Mouse (Mus musculus) ES-Bruce4 (cell line): Measurements from ENCODE around the gene Irx2. TPM values are rescaled to one million over a fixed set of nuclear protein-coding genes. Genes with fewer than 3 reads are reported as not detected.
A peak's percentile ranks its signal among the peaks of the same experiment; 100 is the strongest.

Experiments used
- H3K27ac ChIP-seq: 2 replicates; pipeline ENCODE4 v1.5.1; 2012; ENCODE audit warnings: low read length, inconsistent platforms; ENCODE audit not compliant: insufficient read depth
- H3K27me3 ChIP-seq: 2 replicates; pipeline ENCODE4 v1.6.1; 2012; ENCODE audit warnings: mild to moderate bottlenecking, low read length, inconsistent platforms; ENCODE audit not compliant: control insufficient read depth, poor library complexity, insufficient read depth, severe bottlenecking
- H3K36me3 ChIP-seq: 2 replicates; pipeline ENCODE4 v1.6.1; 2012; ENCODE audit warnings: inconsistent platforms, mild to moderate bottlenecking, low read length, moderate library complexity; ENCODE audit not compliant: control insufficient read depth, poor library complexity, insufficient read depth, severe bottlenecking
- H3K4me1 ChIP-seq: one replicate; pipeline ENCODE4 v1.8.1; 2011; ENCODE audit warnings: low read length; ENCODE audit not compliant: control insufficient read depth, insufficient read depth
- H3K4me3 ChIP-seq: 2 replicates; pipeline ENCODE4 v1.5.1; 2011; ENCODE audit warnings: low read depth, mild to moderate bottlenecking, low read length
- H3K9ac ChIP-seq: 2 replicates; pipeline ENCODE4 v1.6.1; 2012; ENCODE audit warnings: low read depth, mild to moderate bottlenecking, inconsistent platforms; ENCODE audit not compliant: poor library complexity, severe bottlenecking
- H3K9me3 ChIP-seq: replicated peaks from 2 replicates; pipeline ENCODE4 v1.6.1; 2012; ENCODE audit warnings: mild to moderate bottlenecking, low read length, inconsistent platforms; ENCODE audit not compliant: control insufficient read depth, poor library complexity, insufficient read depth, severe bottlenecking
- CTCF ChIP-seq: IDR thresholded peaks from one replicate; pipeline ENCODE4 v1.8.1; 2011; ENCODE audit warnings: low read depth, low read length
- EP300 ChIP-seq: IDR thresholded peaks from 2 replicates; pipeline ENCODE4 v1.6.1; 2011; ENCODE audit warnings: low read depth, low read length; ENCODE audit not compliant: insufficient read depth
- POLR2A ChIP-seq: IDR thresholded peaks from one replicate; pipeline ENCODE4 v1.8.1; 2011; ENCODE audit warnings: low read length; ENCODE audit not compliant: insufficient read depth
- polyA plus RNA-seq: library from polyadenylated mRNA; stranded (reverse); fragments of >200 nt; gene quantifications from 2 replicates; pipeline ENCODE4 v1.2.4, GENCODE M21; 2011; ENCODE audit warnings: low read depth; ENCODE audit not compliant: missing spikeins, insufficient read depth, insufficient read length

Gene Irx2
- 7.3 and 7.4 TPM in 2 replicates for polyA plus RNA-seq

GRCm38 (mm10) chr13:72628462-72628916 lies at the start of gene Irx2:
TSS of gene Irx2 (plus strand) at chr13:72628820.
- H3K4me1 ChIP-seq, result peaks cover 2% of the 10 kb centered on the region
- H3K9ac ChIP-seq, result peak within 1 kb of the TSS; percentile 59
- no peaks in the 10 kb centered on the region for H3K9me3 ChIP-seq
- H3K27me3 ChIP-seq, result peaks cover 20% of the 10 kb centered on the region
- TF ChIP-seq CTCF (no peak), EP300 (no peak), POLR2A (no peak)
- no peak within 1 kb of the TSS for H3K27ac ChIP-seq
- H3K4me3 ChIP-seq, result peak within 1 kb of the TSS; percentile 83
- no peaks in the 10 kb centered on the region for H3K36me3 ChIP-seq

DNA sequence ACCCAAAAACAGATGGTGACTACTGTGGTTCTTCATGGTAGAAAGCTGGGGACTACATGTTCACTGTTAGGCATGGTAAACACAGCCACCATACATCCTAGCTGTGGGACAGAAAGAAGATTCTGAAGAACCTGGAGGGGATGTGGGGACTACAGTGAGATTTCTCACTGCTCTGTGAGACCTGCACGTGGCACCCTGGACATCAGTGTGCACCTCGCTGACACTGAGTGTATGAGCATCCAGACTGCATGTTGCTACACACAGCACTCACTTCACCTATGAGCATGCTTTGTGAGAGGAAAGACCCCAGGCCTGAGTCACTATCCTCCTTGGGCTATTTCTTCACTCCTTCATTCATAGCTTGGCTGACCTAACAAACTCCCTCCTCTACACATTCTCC lies 47.3 kb upstream of the Irx2 start:
- Histone ChIP-seq H3K36me3 (no peaks in the 10 kb centered on the region), H3K27me3 (no peaks in the 10 kb centered on the region), H3K4me3 (no peak overlapping the region), H3K9ac (no peak overlapping the region), H3K27ac (no peak overlapping the region), H3K9me3 (no peaks in the 10 kb centered on the region), H3K4me1 (no peaks in the 10 kb centered on the region)
- TF ChIP-seq POLR2A (no peak), CTCF (no peak), EP300 (no peak)

- H3K4me3 ChIP-seq, result no peak overlapping the region
- H3K27ac ChIP-seq, result no peak overlapping the region
- no peaks in the 10 kb centered on the region for H3K27me3 ChIP-seq
- TF ChIP-seq POLR2A, result no peak
- TF ChIP-seq CTCF, result no peak
- TF ChIP-seq EP300, result no peak
- H3K9ac ChIP-seq, result no peak overlapping the region
- no peaks in the 10 kb centered on the region for H3K36me3 ChIP-seq
- no peaks in the 10 kb centered on the region for H3K9me3 ChIP-seq
- H3K4me1 ChIP-seq, result no peaks in the 10 kb centered on the region
Measured at GRCm38 (mm10) chr13:72592526-72592925, 36.1 kb upstream of the Irx2 start.

DNA sequence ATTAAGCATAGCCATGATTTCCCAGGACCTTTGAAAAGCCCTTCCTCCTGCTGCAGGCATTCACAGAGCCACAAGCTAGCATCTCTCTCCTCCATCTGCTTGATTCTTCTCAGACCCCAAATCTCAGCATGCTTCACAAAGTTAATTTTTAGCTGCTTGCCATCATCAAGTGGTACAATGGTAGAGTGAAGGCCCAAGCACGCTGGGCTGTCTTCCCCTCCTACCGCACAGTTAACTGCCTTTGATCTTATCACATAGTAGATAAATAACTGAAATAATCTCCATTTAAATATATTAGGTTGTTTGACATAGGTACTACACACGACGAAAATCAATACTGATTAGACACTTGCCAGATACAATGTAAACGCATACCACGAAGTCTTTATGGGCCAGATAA lies 35.3 kb upstream of the Irx2 start:
- no peak overlapping the region for H3K9ac ChIP-seq
- no peak overlapping the region for H3K27ac ChIP-seq
- no peak overlapping the region for H3K4me3 ChIP-seq
- H3K9me3 ChIP-seq, result no peaks in the 10 kb centered on the region
- no peaks in the 10 kb centered on the region for H3K4me1 ChIP-seq
- TF ChIP-seq CTCF, result no peak
- no peak for TF ChIP-seq POLR2A
- no peak for TF ChIP-seq EP300
- no peaks in the 10 kb centered on the region for H3K36me3 ChIP-seq
- H3K27me3 ChIP-seq, result no peaks in the 10 kb centered on the region

DNA sequence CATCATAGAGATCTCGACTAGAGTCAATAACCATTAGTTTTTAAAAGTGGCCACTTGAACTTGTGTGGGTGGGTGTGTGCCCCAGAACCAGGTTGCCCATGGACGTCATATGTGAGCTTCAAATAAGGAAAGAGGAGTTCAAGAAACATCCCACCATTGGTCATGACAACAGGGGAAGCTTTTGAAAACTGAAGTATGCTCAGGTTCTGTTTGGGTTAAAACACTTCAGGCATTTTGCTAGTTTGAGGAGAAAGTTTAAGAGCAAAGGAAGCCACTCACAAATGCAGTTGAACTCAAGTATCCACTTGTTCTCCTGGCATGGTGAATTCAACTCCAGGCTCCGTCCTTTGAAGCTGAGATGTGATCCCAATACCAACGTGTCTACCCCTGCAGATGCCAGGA lies 34.9 kb upstream of the Irx2 start:
- H3K36me3 ChIP-seq, result no peaks in the 10 kb centered on the region
- no peak overlapping the region for H3K4me3 ChIP-seq
- no peak overlapping the region for H3K27ac ChIP-seq
- H3K9me3 ChIP-seq, result no peaks in the 10 kb centered on the region
- TF ChIP-seq EP300, result no peak
- no peak for TF ChIP-seq CTCF
- TF ChIP-seq POLR2A, result no peak
- no peaks in the 10 kb centered on the region for H3K4me1 ChIP-seq
- H3K27me3 ChIP-seq, result no peaks in the 10 kb centered on the region
- H3K9ac ChIP-seq, result no peak overlapping the region

DNA sequence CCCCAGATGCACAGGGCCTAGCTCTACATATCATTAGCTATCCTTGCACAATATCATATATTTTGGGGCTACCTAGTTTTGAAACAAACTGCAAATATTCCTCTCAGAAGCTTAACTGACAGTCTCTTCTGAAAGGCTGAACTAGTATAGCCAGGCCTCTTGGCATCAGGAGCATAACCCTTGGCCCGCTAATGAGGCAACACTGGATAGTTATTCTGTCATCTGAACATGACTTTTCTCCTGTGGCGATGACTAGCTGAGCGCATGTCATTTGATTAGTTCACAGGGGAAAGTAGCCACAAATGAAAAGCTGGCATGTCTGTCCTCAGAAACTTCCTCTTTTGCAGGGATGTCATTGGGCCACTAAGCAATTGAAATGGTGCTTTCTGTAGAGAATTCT lies 29.4 kb upstream of the Irx2 start:
- Histone ChIP-seq H3K9me3 (no peaks in the 10 kb centered on the region), H3K27ac (no peak overlapping the region), H3K36me3 (no peaks in the 10 kb centered on the region), H3K4me1 (no peaks in the 10 kb centered on the region), H3K9ac (no peak overlapping the region), H3K27me3 (no peaks in the 10 kb centered on the region), H3K4me3 (no peak overlapping the region)
- TF ChIP-seq POLR2A (no peak), CTCF (no peak), EP300 (no peak)
